Mouse (Mus musculus) kidney, postnatal 0 days (tissue): ENCODE measurements at regions not wholly inside any gene's neighbourhood (a gene's known extent, or its start where the extent isn't known, plus 50 kb on each side); places are given as distances from the start of the nearest gene placed in this dataset.

ENCODE experiments used
- ATAC-seq: fragments of 200-750 bp; cut with Nextera tagmentation; replicated peaks from 2 replicates; pipeline ENCODE4 v1.8.0; 2017; ENCODE audit warnings: low read depth, moderate number of reproducible peaks, moderate TSS enrichment, moderate library complexity; ENCODE audit not compliant: low FRiP score
- DNase-seq: peaks from one replicate; pipeline ENCODE4 v3.0.0-alpha.2; 2016; ENCODE audit warnings: low spot score
- H3K27ac ChIP-seq: fragments of 300-500 bp; sonication (generic); 2 replicates; pipeline ENCODE4 v1.5.1; 2014; ENCODE audit warnings: mild to moderate bottlenecking
- H3K27me3 ChIP-seq: fragments of 300-500 bp; sonication (generic); 2 replicates; pipeline ENCODE4 v1.6.1; 2014; ENCODE audit warnings: low read length, mixed read lengths; ENCODE audit not compliant: insufficient read depth
- H3K36me3 ChIP-seq: fragments of 300-500 bp; sonication (generic); 2 replicates; pipeline ENCODE4 v1.6.1; 2014; ENCODE audit warnings: low read length, mixed read lengths; ENCODE audit not compliant: insufficient read depth
- H3K4me1 ChIP-seq: fragments of 300-500 bp; sonication (generic); replicated peaks from 2 replicates; pipeline ENCODE4 v1.6.1; 2014; ENCODE audit warnings: antibody characterized with exemption, low read length, mixed read lengths; ENCODE audit not compliant: insufficient read depth
- H3K4me2 ChIP-seq: fragments of 300-500 bp; sonication (generic); 2 replicates; pipeline ENCODE4 v1.6.1; 2014; ENCODE audit warnings: mild to moderate bottlenecking, low read length, moderate library complexity, mixed read lengths
- H3K4me3 ChIP-seq: fragments of 300-500 bp; sonication (generic); replicated peaks from 2 replicates; pipeline ENCODE4 v1.5.1; 2014; ENCODE audit warnings: low read depth, low read length
- H3K9ac ChIP-seq: fragments of 300-500 bp; sonication (generic); 2 replicates; pipeline ENCODE4 v1.6.1; 2014; ENCODE audit warnings: low read depth, low read length
- H3K9me3 ChIP-seq: fragments of 300-500 bp; sonication (generic); replicated peaks from 2 replicates; pipeline ENCODE4 v1.6.1; 2016; ENCODE audit warnings: low read length, inconsistent platforms, mixed read lengths
- CTCF ChIP-seq: IDR thresholded peaks from 2 replicates; pipeline ENCODE4 v1.5.1; 2016; ENCODE audit warnings: antibody characterized with exemption, low read depth, mild to moderate bottlenecking, moderate library complexity
- WGBS: fragments of 180-500 bp; shearing (Covaris S2); extraction: QIAGEN DNeasy Blood & Tissue Kit; methylation state at CpG from one replicate; pipeline ENCODE4 v1.1.7; 2014; 5-methylcytosine and 5-hydroxymethylcytosine counted together

DNA sequence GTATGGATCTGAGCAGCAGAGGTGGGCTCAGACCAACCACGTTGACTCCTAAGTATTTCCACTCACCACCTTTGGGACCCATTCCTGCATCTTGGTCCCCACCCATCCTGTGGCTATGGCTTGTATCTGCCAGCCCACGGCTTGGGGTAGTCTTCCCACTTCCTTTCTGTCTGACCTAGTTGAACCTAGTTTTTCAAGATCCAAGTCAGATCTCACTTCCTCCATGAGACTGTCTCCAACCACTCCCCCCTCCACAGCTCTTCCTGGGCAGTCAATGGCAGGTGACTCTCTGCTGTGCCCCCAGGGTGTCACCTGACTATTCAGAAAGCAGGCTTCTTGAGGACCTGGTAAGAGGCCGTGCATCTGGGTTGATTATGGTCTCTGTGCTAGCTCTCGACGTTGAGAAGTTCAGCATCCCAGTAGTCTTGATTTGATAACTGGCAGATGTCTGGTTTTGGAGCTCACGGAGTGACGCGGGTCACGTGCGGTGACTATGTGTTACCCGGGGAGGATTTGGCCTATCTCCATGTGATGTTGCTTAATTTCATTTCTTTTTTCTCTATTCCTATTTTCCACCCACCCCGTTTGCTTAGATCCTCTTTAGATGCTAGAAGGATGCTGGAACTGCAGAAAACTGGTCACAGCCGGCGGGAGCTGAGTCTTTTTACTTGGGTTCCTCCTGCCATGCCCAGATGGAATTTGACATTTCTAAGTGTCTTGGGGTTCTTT, 147.5 kb upstream of the Mrps10 start:
- Histone ChIP-seq H3K4me2 (no peak overlapping the region), H3K27me3 (no peaks in the 10 kb centered on the region), H3K27ac (no peak overlapping the region), H3K9me3 (no peaks in the 10 kb centered on the region), H3K4me3 (no peak overlapping the region), H3K4me1 (peaks cover 9% of the 10 kb centered on the region), H3K36me3 (no peaks in the 10 kb centered on the region), H3K9ac (no peak overlapping the region)
- DNase-seq: no peak
- TF ChIP-seq CTCF: no peak
- no peak for ATAC-seq
- 89% methylated on average over 14 of the region's 14 CpGs for WGBS

DNA sequence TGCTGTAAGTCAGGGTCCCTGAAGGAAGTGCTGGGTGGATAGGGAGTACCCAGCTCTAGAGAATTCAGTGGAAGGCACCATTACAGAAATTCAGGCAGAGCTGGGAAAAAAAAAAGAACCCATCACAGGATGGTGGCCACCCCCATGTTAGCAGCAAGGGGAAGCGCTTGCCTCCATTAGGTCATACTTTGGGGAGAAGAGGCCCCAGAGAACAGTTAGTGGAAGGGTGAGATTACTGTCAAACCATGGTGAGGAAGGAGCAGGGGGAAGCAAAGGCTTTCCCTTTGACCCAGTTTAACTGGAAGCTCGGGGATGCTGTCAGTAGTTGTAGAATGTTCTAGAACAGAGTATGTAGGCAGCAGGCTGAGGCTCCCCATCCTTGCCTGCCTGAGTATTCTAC, 148.8 kb upstream of the Mrps10 start:
- Histone ChIP-seq H3K27me3 (no peaks in the 10 kb centered on the region), H3K9ac (no peak overlapping the region), H3K36me3 (no peaks in the 10 kb centered on the region), H3K4me3 (no peak overlapping the region), H3K9me3 (no peaks in the 10 kb centered on the region), H3K27ac (no peak overlapping the region), H3K4me2 (no peak overlapping the region), H3K4me1 (no peaks in the 10 kb centered on the region)
- ATAC-seq: no peak
- no peak for DNase-seq
- 89% methylated on average over 2 of the region's 2 CpGs for WGBS
- TF ChIP-seq CTCF: no peak

DNA sequence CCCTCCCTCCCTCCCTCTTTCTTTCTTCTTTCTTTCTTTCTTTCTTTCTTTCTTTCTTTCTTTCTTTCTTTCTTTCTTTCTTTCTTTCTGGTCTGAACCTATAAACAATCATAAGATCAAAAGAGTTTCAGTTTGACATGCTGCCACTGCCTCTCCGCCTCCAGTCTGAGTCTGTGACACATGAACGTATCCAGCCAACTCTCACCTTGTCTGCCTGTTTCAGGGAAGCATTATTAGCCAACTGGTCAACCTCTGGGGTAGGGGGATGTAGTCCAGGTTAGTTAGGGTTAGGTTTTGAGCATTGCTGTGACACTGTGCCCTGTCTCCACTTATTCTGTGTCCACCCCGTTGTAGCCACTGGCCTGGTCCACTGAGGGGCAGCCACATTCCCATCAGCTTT, 152.2 kb upstream of the Mrps10 start:
- WGBS: 78% methylated on average over 3 of the region's 3 CpGs
- Histone ChIP-seq H3K9me3 (no peaks in the 10 kb centered on the region), H3K4me3 (no peak overlapping the region), H3K4me1 (no peaks in the 10 kb centered on the region), H3K9ac (no peak overlapping the region), H3K36me3 (no peaks in the 10 kb centered on the region), H3K27me3 (no peaks in the 10 kb centered on the region), H3K27ac (no peak overlapping the region), H3K4me2 (no peak overlapping the region)
- DNase-seq (no peak), ATAC-seq (no peak)
- no peak for TF ChIP-seq CTCF

DNA sequence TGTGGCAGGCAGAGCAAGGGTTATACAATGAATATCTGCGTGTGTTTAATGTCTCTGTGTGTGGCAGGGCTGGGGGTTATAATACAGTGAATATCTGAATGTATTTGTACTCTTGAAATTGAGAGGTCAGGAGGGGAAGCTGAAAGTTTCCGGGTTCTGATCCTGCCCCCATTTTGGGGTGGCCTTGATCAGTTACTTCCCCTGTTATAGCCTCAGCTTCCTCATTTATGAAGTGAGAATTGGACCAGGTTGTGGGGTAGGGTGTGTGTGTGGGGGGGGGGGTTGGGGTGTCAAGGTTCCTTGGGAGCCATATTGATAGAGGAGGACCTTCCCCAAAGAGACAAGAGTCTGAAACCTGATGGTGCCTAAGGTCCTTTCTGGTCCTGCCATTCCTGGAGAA, 152.8 kb upstream of the Mrps10 start:
- 89% methylated on average over 2 of the region's 2 CpGs for whole genome bisulfite sequencing
- Histone ChIP-seq H3K4me3 (no peak overlapping the region), H3K36me3 (no peaks in the 10 kb centered on the region), H3K9me3 (no peaks in the 10 kb centered on the region), H3K4me1 (no peaks in the 10 kb centered on the region), H3K4me2 (no peak overlapping the region), H3K27ac (no peak overlapping the region), H3K27me3 (no peaks in the 10 kb centered on the region), H3K9ac (no peak overlapping the region)
- no peak for ATAC-seq
- no peak for TF ChIP-seq CTCF
- DNase-seq: no peak

DNA sequence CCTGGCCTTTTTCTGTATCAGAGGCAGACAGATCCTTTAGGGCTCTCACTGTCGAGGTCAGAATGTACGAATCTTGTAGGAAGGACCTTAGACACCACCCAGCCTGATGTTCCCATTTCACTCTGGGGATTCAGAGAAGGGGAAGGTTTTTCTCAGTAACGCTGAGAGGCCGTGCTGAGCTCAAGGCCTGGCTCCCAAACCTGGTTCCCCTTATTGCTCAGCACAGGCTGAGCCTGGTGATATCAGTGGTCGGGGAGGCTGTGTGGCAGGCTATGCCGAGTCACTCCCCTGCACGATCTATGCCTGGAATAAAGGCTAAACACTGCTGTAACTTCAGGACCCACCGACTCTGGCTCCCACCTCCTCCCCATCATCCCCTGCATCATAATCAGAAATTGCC, 154.6 kb upstream of the Mrps10 start:
- no peaks in the 10 kb centered on the region for H3K27me3 ChIP-seq
- no peak overlapping the region for H3K4me2 ChIP-seq
- DNase-seq (no peak), ATAC-seq (no peak)
- no peak overlapping the region for H3K4me3 ChIP-seq
- no peak overlapping the region for H3K27ac ChIP-seq
- H3K9ac ChIP-seq: no peak overlapping the region
- TF ChIP-seq CTCF: no peak
- 88% methylated on average over 8 of the region's 8 CpGs for WGBS
- H3K36me3 ChIP-seq: no peaks in the 10 kb centered on the region
- no peaks in the 10 kb centered on the region for H3K4me1 ChIP-seq
- H3K9me3 ChIP-seq: no peaks in the 10 kb centered on the region

DNA sequence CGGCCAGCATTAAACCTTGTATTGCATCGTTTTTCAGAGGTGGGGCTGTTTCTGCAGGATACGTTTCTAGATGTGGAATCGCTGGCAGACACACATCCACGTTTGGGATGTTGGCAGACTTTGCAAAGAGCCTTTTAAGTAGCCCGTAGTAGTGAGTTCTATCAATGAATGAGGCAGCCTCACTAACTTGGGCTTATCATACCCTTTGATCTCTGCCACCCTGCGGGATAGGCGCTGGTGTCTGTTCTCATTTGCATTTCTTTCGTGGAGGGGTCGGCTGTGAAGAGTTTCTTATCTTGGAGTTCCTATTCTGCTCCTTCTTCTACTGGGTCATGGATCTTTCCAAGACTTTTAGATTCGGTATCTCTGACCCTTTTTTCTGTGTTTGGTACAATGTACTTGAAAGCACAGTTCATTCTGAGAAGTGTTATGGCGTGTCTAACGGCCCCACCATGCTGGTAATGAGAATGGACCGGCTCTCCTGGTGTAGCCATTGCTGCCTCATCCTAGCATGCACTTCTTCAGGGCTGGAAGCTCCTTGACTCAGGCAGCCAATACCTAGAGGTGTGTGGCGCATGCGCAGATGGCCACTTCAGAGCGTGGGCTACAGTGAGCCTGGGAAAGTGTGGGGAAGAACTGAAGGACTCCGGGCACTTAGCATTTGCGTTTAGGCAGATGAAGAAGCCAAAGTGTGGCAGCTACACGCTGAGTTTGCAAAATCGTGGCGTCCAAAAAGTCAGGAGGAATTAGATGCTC, 158.1 kb upstream of the Mrps10 start:
- ATAC-seq (no peak), DNase-seq (no peak)
- WGBS: 74% methylated on average over 22 of the region's 22 CpGs
- Histone ChIP-seq H3K27ac (no peak overlapping the region), H3K4me2 (no peak overlapping the region), H3K4me1 (no peaks in the 10 kb centered on the region), H3K9ac (no peak overlapping the region), H3K36me3 (no peaks in the 10 kb centered on the region), H3K9me3 (no peaks in the 10 kb centered on the region), H3K27me3 (no peaks in the 10 kb centered on the region), H3K4me3 (no peak overlapping the region)
- no peak for TF ChIP-seq CTCF
